Mouse (Mus musculus) layer of hippocampus, adult 9-10 months (tissue): ENCODE results near the gene Olfr1293-ps.

Experiments
- DNase-seq: peaks from one replicate; pipeline ENCODE4 v3.0.0; 2022; ENCODE audit warnings: low spot score

Olfr1293-ps gene

DNA sequence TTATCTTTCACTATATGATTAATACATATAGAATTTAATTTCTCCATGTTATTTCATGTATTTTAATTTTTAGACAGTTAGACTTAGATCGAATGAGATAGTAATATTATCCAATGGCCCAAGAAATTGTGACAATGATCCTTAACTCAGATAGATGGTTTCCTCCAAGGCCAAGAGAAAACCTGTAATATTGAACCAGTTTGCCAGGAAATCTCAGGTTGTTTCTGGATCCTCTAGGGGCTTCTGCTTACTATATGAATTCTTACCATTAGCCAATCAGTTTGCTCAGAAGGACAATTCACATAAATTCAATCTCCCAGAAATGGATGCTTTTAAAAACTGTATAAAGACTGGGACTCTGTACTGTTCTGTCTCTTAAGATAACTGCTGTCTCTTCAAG is at the start of gene Olfr1293-ps:
Gene Olfr1293-ps, plus strand, starts transcription at position 301 of the 400 bp plus-strand sequence.
- DNase-seq = no peak

DNA sequence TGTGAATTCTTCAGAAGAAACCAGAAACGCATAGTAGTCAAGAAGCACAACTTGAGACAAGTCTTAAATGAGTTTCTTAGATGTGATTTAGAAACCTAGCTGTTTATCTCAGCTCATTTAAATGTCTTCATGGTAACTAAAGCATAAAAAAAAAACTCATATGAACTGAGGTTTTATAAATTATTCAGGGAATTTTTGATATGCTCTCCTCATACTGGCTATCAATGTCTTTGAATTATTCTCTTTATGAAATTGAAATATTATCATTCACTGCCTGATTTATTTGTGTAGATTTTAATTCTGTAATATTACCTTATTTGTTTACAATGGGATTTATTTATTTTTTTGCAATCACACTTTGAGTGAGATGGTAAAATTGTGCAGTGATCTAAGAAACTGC is 44.5 kb upstream of the Olfr1293-ps start, which contains the start of gene Olfr1289:
Gene Olfr1289, plus strand, starts transcription at position 301 of the 400 bp plus-strand sequence.
- no peak for DNase-seq

DNA sequence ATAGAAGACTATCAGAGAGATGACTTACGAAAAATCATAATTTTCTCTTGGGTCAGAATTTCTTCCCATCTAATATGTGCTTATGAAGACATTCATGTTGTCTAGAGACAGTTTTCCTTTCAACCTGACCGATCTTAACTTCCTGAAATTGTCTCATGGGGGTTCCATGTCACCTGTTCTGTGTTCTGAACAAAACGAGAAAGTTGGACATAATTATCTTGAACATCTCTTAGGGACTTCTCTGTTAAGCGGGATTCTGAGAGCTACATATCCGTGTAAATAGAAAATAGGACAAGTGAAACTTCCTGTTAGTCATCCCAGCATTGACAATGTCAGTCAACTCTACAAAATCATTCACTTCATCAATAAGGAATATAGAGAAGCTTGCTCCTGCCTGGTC is 31.3 kb upstream of the Olfr1293-ps start, which contains the start of gene Olfr1290:
Gene Olfr1290, minus strand, starts transcription at position 101 of the 400 bp plus-strand sequence.
- DNase-seq = no peak

DNA sequence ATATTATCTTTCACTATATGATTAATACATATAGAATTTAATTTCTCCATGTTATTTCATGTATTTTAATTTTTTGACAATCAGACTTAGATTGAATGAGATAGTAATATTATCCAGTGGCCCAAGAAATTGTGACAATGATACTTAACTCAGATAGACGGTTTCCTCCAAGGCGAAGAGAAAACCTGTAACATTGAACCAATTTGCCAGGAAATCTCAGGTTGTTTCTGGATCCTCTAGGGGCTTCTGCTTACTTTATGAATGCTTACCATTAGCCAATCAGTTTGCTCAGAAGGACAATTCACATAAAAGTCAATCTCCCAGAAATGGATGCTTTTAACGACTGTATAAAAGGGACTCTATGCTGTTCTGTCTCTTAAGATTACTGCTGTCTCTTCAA is 28.1 kb upstream of the Olfr1293-ps start, which contains the start of gene Olfr1291-ps1:
Gene Olfr1291-ps1, plus strand, starts transcription at position 301 of the 400 bp plus-strand sequence.
- DNase-seq = no peak

DNA sequence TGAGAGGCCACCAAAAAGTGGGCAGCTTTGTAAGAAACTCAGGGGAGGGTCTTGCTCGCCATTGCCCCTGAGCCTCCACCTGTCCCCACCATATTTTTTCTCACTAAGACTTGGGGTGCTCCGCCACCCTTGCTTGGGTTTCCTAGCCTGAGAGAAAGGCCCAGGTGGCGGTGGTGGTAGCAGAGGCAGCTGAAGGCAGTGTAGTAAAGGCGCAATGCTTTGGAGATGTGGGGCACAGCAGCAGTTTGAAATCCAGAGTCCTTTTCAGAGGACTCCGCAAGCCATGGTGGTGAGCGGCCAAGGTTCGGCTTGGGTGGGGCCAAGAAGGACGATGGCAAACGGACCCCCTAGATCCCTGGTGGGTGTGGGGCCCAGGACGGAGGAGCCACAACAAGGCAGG is 7.6 kb upstream of the Olfr1293-ps start:
- no peak for DNase-seq

DNA sequence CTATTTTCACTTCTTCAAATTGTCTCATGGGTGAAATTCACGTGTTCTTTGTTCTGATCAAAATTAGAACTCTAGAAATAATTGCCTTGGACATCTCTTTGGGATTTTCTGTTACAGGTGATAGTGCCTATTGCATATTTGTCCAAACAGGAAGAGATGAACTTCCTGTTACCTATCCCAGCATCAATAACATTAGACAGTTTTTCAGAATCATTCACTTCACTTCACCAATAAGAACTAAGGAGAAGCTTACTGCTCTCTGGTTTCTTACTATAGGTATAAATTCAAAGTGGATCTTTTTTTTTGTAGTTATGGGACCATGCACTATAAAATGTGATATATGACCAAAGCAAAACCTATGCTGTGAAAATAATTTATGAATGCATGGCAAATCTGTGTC is 15.2 kb downstream of the Olfr1293-ps start, which contains the start of gene Olfr1294:
Gene Olfr1294, minus strand, starts transcription at position 101 of the 400 bp plus-strand sequence.
- DNase-seq = no peak

DNA sequence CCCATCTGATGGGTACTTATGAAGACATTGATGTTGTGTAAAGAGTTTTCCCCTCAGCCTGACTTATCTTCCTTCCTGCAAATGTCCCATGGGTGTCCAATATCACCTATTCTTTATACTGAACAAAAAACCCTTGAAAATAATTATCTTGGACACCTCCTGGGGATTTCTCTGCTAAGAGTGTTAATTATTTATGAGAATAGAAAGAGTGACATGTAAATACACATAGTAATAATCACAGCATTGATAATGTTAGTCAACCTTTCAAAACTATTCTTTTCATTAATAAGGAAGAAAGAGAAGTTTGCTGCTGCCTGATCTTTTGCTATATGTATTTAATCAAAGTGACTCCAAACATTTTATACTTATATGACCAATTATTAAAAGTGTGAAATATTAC is 44.6 kb downstream of the Olfr1293-ps start, which contains the start of gene Olfr1295:
Gene Olfr1295, minus strand, starts transcription at position 101 of the 400 bp plus-strand sequence.
- DNase-seq = no peak
